In the genomic region with DNA sequence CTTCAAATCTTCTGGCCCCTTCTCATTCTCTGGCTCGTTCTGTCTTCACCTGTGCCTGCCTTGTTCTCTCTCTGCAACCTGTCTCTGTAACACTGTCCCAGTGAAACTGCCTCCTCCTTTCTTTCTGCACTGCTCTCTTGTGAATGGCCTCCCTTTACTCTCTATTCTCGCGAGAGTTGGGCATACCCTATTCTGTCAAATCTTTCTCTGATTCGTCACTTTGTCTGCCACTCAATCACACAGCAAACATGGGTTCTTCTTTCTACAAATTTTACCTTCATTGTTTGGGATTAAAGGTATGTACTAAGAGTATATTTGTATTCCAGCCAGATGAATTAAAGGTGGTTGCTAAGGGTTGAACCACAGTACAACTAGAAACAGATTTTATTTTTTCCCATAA, we compare ENCODE assay signal across 26 mouse cellular contexts.
"Had no signal": no experiment of that assay in that cellular context is flagged by ENCODE, and none has a peak within 500 bp of the region (broad histone marks: within the 10 kb centered on the region; RNA-seq: fewer than 3 reads in every experiment).

No protein-coding gene starts in this region.

- H3K27me3 ChIP-seq: embryonic facial prominence, embryonic 12.5 days; embryonic facial prominence, embryonic 13.5 days; embryonic facial prominence, embryonic 15.5 days; forebrain, embryonic 12.5 days; forebrain, embryonic 13.5 days; forebrain, embryonic 15.5 days had no signal

- ATAC-seq: forebrain, embryonic 13.5 days; forebrain, embryonic 14.5 days; forebrain, embryonic 15.5 days; forebrain, embryonic 16.5 days; forebrain, postnatal 0 days had no signal

- H3K36me3 ChIP-seq: embryonic facial prominence, embryonic 10.5 days; embryonic facial prominence, embryonic 12.5 days; embryonic facial prominence, embryonic 13.5 days; embryonic facial prominence, embryonic 15.5 days; forebrain, embryonic 10.5 days; forebrain, embryonic 12.5 days; forebrain, embryonic 15.5 days; heart, embryonic 10.5 days had no signal

- H3K4me1 ChIP-seq: embryonic facial prominence, embryonic 10.5 days; embryonic facial prominence, embryonic 12.5 days; embryonic facial prominence, embryonic 13.5 days; embryonic facial prominence, embryonic 15.5 days; forebrain, embryonic 10.5 days; forebrain, embryonic 12.5 days; forebrain, embryonic 13.5 days; forebrain, embryonic 15.5 days; heart, embryonic 10.5 days had no signal

- H3K4me3 ChIP-seq: embryonic facial prominence, embryonic 10.5 days; embryonic facial prominence, embryonic 12.5 days; embryonic facial prominence, embryonic 13.5 days; embryonic facial prominence, embryonic 15.5 days; erythroblast, embryonic 14.5 days; forebrain, embryonic 10.5 days; forebrain, embryonic 12.5 days; forebrain, embryonic 13.5 days; forebrain, embryonic 15.5 days; gastrocnemius, adult 2 months; heart, adult 2 months; heart, embryonic 10.5 days had no signal

- H3K9ac ChIP-seq: embryonic facial prominence, embryonic 12.5 days; embryonic facial prominence, embryonic 13.5 days; embryonic facial prominence, embryonic 15.5 days; forebrain, embryonic 12.5 days; forebrain, embryonic 13.5 days; forebrain, embryonic 15.5 days; forebrain, postnatal 0 days had no signal

- H3K27ac ChIP-seq: embryonic facial prominence, embryonic 10.5 days; embryonic facial prominence, embryonic 12.5 days; embryonic facial prominence, embryonic 13.5 days; embryonic facial prominence, embryonic 15.5 days; forebrain, embryonic 10.5 days; forebrain, embryonic 12.5 days; forebrain, embryonic 13.5 days; forebrain, embryonic 15.5 days; gastrocnemius, adult 2 months; heart, adult 2 months; heart, embryonic 10.5 days had no signal

- H3K9me3 ChIP-seq: embryonic facial prominence, embryonic 10.5 days; embryonic facial prominence, embryonic 15.5 days; forebrain, embryonic 15.5 days; heart, embryonic 10.5 days had no signal

- H3K4me2 ChIP-seq: embryonic facial prominence, embryonic 12.5 days; embryonic facial prominence, embryonic 13.5 days; embryonic facial prominence, embryonic 15.5 days; forebrain, embryonic 12.5 days; forebrain, embryonic 13.5 days; forebrain, embryonic 15.5 days had no signal

- DNase-seq: cerebellum, postnatal 10 days; cerebellum, postnatal 14 days; cerebellum, postnatal 25 days; cerebellum, postnatal 36 days; embryo, embryonic 11 days; forebrain, postnatal 0 days; gastrocnemius, adult 2 months; gastrocnemius, postnatal 10 days; gastrocnemius, postnatal 14 days; gastrocnemius, postnatal 25 days; gastrocnemius, postnatal 36 days; heart, adult 11 months; heart, adult 18-20 months; heart, adult 2 months had no signal
